Mouse (Mus musculus): ENCODE data around the gene 5730409E04Rik.

DNA sequence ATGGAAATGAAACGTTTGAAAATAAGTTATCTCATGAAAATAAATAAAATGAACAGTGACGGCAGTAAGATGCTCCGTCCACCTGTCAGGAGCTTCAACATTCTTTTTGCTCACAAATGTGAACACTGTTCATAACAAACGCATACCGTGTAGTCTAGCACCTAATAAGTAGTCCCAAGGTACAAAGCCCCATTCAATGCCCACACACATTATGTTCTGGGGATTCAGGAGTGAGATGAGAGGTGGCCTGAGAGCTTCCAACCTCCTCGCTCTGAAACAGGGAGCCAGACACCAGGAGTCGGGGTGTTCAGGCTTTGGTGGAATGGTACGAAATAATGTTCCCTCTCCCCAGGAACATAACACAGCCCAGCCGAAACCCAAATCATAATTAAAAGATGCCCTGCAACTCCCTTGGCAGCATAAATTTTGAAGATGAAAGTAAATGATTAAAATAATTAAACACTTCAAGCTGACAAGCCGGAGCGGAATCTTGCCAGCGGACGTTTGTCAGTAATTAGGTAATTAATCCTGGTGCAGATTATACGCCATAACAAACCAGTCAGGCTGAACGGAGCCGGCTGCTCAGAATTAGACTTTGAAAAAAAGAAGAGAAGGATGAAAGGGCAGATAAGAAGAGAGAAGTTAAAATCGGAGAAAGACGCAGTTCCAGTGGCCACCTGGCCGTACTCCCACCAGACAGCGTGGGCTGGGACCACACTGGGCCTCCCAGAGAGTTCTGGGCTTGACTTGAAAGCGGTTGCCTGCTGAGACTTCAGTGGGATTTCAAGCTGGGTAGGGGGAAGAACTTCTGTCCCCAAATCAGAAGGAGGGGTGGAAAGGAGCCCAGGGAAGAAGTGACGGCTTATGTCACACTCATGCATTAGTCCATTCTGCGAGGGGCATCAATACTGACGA is 38.6 kb downstream of the 5730409E04Rik start:
- TF ChIP-seq FLI1 (IDR thresholded peaks at IDR 0.05; ENCODE audit: low read length), result no peak
- no peak for TF ChIP-seq GATA1 (IDR thresholded peaks at IDR 0.05; ENCODE audit: borderline replicate concordance, low read length)

Measured in megakaryocyte, embryonic 14.5 days (primary cell).